19 mouse cellular contexts compared by ENCODE assay signal in genomic region chr15:22577974-22578616, GRCm38 (mm10). TPM values are rescaled to one million over a fixed set of nuclear protein-coding genes. Genes with fewer than 3 reads are reported as not detected.
DNase-seq lines count a peak whose midpoint lies in the region; ATAC-seq lines count a peak whose summit lies in the region.
"Had no signal": no experiment of that assay in that cellular context is flagged by ENCODE, and none has a peak within 500 bp of the region (broad histone marks: within the 10 kb centered on the region; RNA-seq: fewer than 3 reads in every experiment).

No protein-coding gene starts in this region.

- no peak overlapping the region for H3K4me2 ChIP-seq in kidney, embryonic 16.5 days (replicated peaks; ENCODE audit: low read depth, low read length)
- no peak overlapping the region for H3K4me2 ChIP-seq in limb, embryonic 13.5 days (replicated peaks)
- H3K4me2 ChIP-seq: forebrain, embryonic 13.5 days; intestine, embryonic 15.5 days; neural tube, embryonic 12.5 days had no signal

- no peak overlapping the region for H3K4me3 ChIP-seq in kidney, embryonic 16.5 days (ENCODE audit: low read length)
- H3K4me3 ChIP-seq in limb, embryonic 13.5 days = no peak overlapping the region
- H3K4me3 ChIP-seq: forebrain, embryonic 13.5 days; intestine, embryonic 15.5 days; neural tube, embryonic 12.5 days had no signal

- no peaks in the 10 kb centered on the region for H3K27me3 ChIP-seq in kidney, embryonic 16.5 days (ENCODE audit: insufficient read depth, low read length)
- H3K27me3 ChIP-seq in limb, embryonic 13.5 days = no peaks in the 10 kb centered on the region
- H3K27me3 ChIP-seq: forebrain, embryonic 13.5 days; intestine, embryonic 15.5 days; neural tube, embryonic 12.5 days had no signal

- ATAC-seq in kidney, embryonic 16.5 days (ENCODE audit: low FRiP score, low TSS enrichment) = peak; percentile 93
- ATAC-seq in limb, embryonic 13.5 days (ENCODE audit: low FRiP score, low read depth) = peak; percentile 40; the same call in 1 of the 2 replicates
- ATAC-seq in megakaryocyte progenitor cell, adult 5-6 weeks (replicated peaks; ENCODE audit: poor library complexity) = no peak
- ATAC-seq: CD4-positive, CD25-positive, alpha-beta regulatory T cell, adult 4 months; forebrain, embryonic 13.5 days; intestine, embryonic 15.5 days had no signal

- 3% methylated on average over 4 of the region's 4 CpGs for whole genome bisulfite sequencing in kidney, embryonic 16.5 days
- WGBS in limb, embryonic 13.5 days = 5% methylated on average over 4 of the region's 4 CpGs

- H3K9me3 ChIP-seq in kidney, embryonic 16.5 days (ENCODE audit: low read length) = 0 out of 2 replicates have a peak, but pooled peaks cover 2% of the 10 kb centered on the region
- H3K9me3 ChIP-seq in limb, embryonic 13.5 days = no peaks in the 10 kb centered on the region
- H3K9me3 ChIP-seq: intestine, embryonic 15.5 days; neural tube, embryonic 12.5 days had no signal

- H3K27ac ChIP-seq in kidney, embryonic 16.5 days (ENCODE audit: low read length) = no peak overlapping the region
- no peak overlapping the region for H3K27ac ChIP-seq in limb, embryonic 13.5 days
- H3K27ac ChIP-seq: forebrain, embryonic 13.5 days; intestine, embryonic 15.5 days; liver, embryonic 14.5 days; neural tube, embryonic 12.5 days had no signal

- DNase-seq in kidney, adult 11 months = no peak
- peak; percentile 13 for DNase-seq in WW6 (ENCODE audit: low read depth, low spot score)
- DNase-seq in embryo, embryonic 9.5 days (ENCODE audit: extremely low spot score) = peak; percentile 62
- no peak for DNase-seq in cerebellum, adult 8-10 months
- no peak for DNase-seq in MN1 (ENCODE audit: low spot score)
- DNase-seq: adrenal gland, postnatal 14 days; heart, postnatal 10 days; lung, postnatal 14 days had no signal

- H3K36me3 ChIP-seq in kidney, embryonic 16.5 days (ENCODE audit: insufficient read depth, low read length) = no peaks in the 10 kb centered on the region
- no peaks in the 10 kb centered on the region for H3K36me3 ChIP-seq in limb, embryonic 13.5 days
- H3K36me3 ChIP-seq: intestine, embryonic 15.5 days; neural tube, embryonic 12.5 days had no signal

- no peaks in the 10 kb centered on the region for H3K4me1 ChIP-seq in kidney, embryonic 16.5 days (ENCODE audit: insufficient read depth, low read length)
- H3K4me1 ChIP-seq in limb, embryonic 13.5 days = no peaks in the 10 kb centered on the region
- H3K4me1 ChIP-seq: forebrain, embryonic 13.5 days; intestine, embryonic 15.5 days; neural tube, embryonic 12.5 days had no signal

- H3K9ac ChIP-seq in kidney, embryonic 16.5 days (replicated peaks; ENCODE audit: low read length) = no peak overlapping the region
- H3K9ac ChIP-seq in limb, embryonic 13.5 days = no peak overlapping the region
- H3K9ac ChIP-seq: forebrain, embryonic 13.5 days; intestine, embryonic 15.5 days; liver, embryonic 14.5 days; neural tube, embryonic 12.5 days had no signal

RNA-seq across cellular contexts. Expression of gene Cdh18, which starts 29.3 kb away (rescaled TPM):
- polyA plus RNA-seq in kidney, embryonic 16.5 days (2015; fragmentation: Nextera tagmentation; extraction: Ambion mirVana) = 0.12 and 0.19 TPM in 2 replicates
- 0.78 and 1.0 TPM in 2 replicates for polyA plus RNA-seq in limb, embryonic 13.5 days (2015; fragmentation: Nextera tagmentation; extraction: Ambion mirVana)
- total RNA-seq in megakaryocyte progenitor cell, adult 5-6 weeks (2015) = not detected in 2 replicates
- total RNA-seq in megakaryocyte progenitor cell, adult 5-6 weeks (2017) = not detected in 2 replicates
- total RNA-seq: common myeloid progenitor, adult 5-6 weeks had no signal
- polyA plus RNA-seq: CD4-positive, CD25-positive, alpha-beta regulatory T cell, adult 4 months; gonadal fat pad, adult 2 months; spleen, adult 2 months had no signal

Comparison
In these comparisons a context has a peak if more than half of its experiments do, and no peak if none do; other contexts are left out.
1. DNase-seq: peak in WW6 (single experiment) and embryo, embryonic 9.5 days (single experiment); none in kidney, adult 11 months (single experiment), cerebellum, adult 8-10 months (single experiment) and MN1 (single experiment).